Mouse (Mus musculus): Measurements from ENCODE around the gene C7. TPM values are rescaled to one million over a fixed set of nuclear protein-coding genes. Genes with fewer than 3 reads are reported as not detected.

C7 gene
- 0.60 TPM in 1 of 2 replicates, not detected in the other for total RNA-seq (2017)

DNA sequence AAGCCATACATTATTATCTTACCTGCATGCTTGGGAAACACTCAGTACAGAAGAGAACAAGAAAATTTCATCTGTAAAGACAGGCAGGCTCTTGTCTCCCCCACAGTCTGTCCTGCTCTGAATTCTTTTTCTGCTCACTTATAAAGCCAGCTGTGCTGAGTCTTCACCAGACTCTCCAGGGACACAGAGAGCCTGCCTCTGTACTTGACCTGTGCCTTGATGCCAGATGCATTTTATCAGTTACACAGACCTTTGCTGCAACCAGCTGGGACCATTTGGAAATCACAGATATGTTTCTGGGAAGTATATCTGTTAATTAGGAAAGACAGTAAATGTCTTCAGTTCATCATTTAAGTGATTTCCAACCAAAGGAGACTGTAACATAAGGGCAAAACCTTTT lies at the start of gene C7:
C7 (minus strand) TSS at position 106 of the 400 bp plus-strand sequence.
- ATAC-seq (replicated peaks in 1 of 2; ENCODE audit: insufficient read depth in 1 of 2, low FRiP score in 2 of 2, low TSS enrichment in 1 of 2, low read depth in 1 of 2, poor library complexity in 2 of 2, severe bottlenecking in 2 of 2): no peak

DNA sequence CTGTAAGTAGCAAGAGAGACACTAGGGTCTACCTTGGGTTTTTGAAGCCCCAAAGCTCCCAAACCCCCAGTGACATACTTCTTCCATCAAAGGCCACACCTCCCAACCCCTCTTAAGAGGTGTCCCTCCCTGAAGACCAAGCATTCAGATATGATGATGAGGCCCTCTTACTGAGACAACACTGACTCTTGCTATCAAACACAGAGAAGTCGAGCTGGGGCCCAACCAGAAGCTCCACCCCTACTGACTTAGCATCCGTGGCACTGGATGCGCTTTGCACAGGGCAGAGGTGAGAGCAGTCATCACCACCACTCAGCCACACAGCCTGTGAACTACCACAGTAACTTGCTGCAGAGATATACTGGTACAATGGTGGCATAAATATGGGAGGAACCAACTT lies 49.1 kb upstream of the C7 start:
- no peak for ATAC-seq (replicated peaks in 1 of 2; ENCODE audit: insufficient read depth in 1 of 2, low FRiP score in 2 of 2, low TSS enrichment in 1 of 2, low read depth in 1 of 2, poor library complexity in 2 of 2, severe bottlenecking in 2 of 2)

- ATAC-seq (replicated peaks in 1 of 2; ENCODE audit: insufficient read depth in 1 of 2, low FRiP score in 2 of 2, low TSS enrichment in 1 of 2, low read depth in 1 of 2, poor library complexity in 2 of 2, severe bottlenecking in 2 of 2): peak in 1 of 2 experiments; percentile 33; a peak in 3 of 4 replicates
Observed at GRCm38 (mm10) chr15:5108655-5109040, 45.1 kb upstream of the C7 start.

GRCm38 (mm10) chr15:5107686-5108654 lies 44.4 kb upstream of the C7 start, which contains the start of gene Card6:
Gene Card6 (minus strand): TSS chr15:5108539.
- ATAC-seq (replicated peaks in 1 of 2; ENCODE audit: insufficient read depth in 1 of 2, low FRiP score in 2 of 2, low TSS enrichment in 1 of 2, low read depth in 1 of 2, poor library complexity in 2 of 2, severe bottlenecking in 2 of 2): peak; percentile 74 to 86; a peak in 3 of 4 replicates

DNA sequence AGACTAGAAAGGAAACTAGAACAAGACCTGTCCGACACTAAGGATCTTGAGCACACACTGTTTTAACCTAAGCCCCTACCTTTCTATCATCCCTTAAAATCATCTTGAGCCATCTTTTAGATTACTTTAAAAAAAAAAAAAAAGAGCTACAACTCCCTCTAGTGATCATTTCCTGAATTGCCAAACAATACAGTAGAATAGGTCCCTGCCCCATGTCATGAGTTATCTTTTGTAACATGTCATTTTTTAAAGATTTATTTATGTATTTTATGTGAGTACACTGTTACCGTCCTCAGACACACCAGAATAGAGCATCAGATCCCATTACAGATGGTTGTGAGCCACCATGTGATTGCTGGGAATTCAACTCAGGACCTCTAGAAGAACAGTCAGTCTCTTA lies 42.8 kb upstream of the C7 start:
- ATAC-seq (replicated peaks in 1 of 2; ENCODE audit: insufficient read depth in 1 of 2, low FRiP score in 2 of 2, low TSS enrichment in 1 of 2, low read depth in 1 of 2, poor library complexity in 2 of 2, severe bottlenecking in 2 of 2): peak; percentile 48 to 63; a peak in 2 of 4 replicates

- ATAC-seq (replicated peaks in 1 of 2; ENCODE audit: insufficient read depth in 1 of 2, low FRiP score in 2 of 2, low TSS enrichment in 1 of 2, low read depth in 1 of 2, poor library complexity in 2 of 2, severe bottlenecking in 2 of 2): no peak
Observed at GRCm38 (mm10) chr15:5105891-5106290, 42.4 kb upstream of the C7 start.

DNA sequence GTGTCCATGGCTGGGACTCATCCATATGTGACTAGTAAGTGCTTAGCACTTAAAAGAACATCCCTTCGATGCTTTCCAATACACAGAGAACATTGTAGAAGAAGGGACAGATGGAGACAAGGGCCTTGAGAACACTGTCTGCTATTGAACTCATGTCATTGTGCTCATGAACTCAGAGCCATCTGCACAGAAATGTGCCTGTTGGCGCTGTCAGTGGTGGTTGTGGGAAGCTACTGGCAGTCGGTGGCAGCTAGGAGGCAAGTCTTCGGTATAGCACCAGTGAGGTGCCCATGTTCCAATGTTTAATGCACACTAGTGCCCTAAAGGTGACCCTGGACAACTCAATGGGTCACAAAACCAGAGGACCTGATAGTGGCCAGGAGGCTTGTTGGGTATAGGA lies 38.8 kb upstream of the C7 start:
- ATAC-seq (replicated peaks in 1 of 2; ENCODE audit: insufficient read depth in 1 of 2, low FRiP score in 2 of 2, low TSS enrichment in 1 of 2, low read depth in 1 of 2, poor library complexity in 2 of 2, severe bottlenecking in 2 of 2): no peak

- ATAC-seq (replicated peaks in 1 of 2; ENCODE audit: insufficient read depth in 1 of 2, low FRiP score in 2 of 2, low TSS enrichment in 1 of 2, low read depth in 1 of 2, poor library complexity in 2 of 2, severe bottlenecking in 2 of 2): no peak
Observed at GRCm38 (mm10) chr15:5097376-5097775, 33.8 kb upstream of the C7 start.

DNA sequence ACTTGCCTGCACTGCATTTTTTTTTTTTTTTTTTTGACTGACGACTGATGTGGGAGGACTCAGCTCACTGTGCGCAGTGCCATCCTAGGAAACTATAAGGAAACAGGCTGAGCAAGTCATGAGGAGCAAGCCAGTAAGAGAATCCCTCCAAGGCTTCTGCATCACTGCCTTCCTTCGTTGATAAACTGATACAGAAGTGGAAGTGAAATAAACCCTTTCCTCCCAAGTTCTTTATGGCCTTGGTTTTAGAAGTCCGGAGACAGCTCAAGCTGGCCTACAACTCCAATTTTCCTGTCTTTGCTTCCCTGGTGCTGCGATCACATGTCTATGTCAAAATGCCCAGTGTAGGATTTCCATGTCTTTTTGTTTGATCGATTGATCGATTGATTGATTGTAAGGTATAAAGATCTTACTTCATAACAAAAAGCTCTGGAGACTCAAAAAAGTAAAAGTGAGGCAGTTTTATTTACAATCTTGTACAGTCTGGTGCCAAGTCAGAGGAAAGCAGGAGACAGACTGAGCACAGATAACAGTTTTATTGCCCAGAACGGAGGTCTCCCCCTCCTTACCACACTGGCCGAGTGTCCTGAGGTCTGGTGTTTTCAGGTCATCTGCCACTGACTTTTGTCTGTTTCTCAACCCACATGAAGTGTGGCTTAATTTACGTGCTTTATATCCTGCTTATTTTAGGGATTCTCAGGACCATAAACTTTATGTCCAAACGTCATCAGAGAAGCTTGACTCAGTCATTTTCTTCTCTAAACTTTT lies 32.2 kb upstream of the C7 start:
- ATAC-seq (replicated peaks in 1 of 2; ENCODE audit: insufficient read depth in 1 of 2, low FRiP score in 2 of 2, low TSS enrichment in 1 of 2, low read depth in 1 of 2, poor library complexity in 2 of 2, severe bottlenecking in 2 of 2): no peak

GRCm38 (mm10) chr15:5090131-5090530 lies 26.6 kb upstream of the C7 start:
- no peak for ATAC-seq (replicated peaks in 1 of 2; ENCODE audit: insufficient read depth in 1 of 2, low FRiP score in 2 of 2, low TSS enrichment in 1 of 2, low read depth in 1 of 2, poor library complexity in 2 of 2, severe bottlenecking in 2 of 2)

DNA sequence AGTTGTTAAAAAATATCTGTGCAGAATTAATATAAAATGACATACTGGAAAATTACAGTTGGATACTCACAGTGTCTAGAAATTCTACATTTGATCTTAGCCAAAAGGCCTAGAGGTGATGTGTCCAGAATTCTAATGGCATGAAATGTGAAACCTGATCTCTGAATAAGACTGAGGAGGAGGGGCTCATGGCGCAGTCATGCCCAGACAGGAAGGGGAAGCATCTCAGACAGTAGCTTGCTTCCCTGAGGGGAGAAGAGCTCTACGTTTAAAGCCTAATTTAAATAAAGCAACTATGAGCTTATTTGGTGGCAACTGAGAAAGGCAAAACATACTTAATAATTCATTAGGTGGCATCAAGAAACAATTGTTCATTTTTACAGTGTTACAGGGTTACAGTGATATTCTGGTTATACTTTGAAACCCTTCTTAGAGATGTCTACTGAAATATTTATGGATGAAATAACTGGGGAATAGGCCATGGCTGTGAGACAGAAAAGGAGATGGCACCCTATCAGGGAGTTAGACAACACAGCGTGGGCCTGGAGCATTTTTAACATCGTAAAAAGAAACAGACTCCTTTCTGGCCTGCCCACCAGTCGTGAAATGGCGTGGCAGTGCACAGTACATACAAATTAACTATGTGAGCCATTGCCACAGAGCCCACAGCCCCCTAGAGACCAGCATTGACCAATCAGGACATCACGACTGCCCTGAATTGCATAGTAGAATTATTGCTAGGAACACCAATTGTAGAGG lies 25.5 kb upstream of the C7 start:
- 0 out of 4 replicates have a peak, but pooled peaks of 1 of the 2 experiments have one; percentile 48 for ATAC-seq (replicated peaks in 1 of 2; ENCODE audit: insufficient read depth in 1 of 2, low FRiP score in 2 of 2, low TSS enrichment in 1 of 2, low read depth in 1 of 2, poor library complexity in 2 of 2, severe bottlenecking in 2 of 2)

GRCm38 (mm10) chr15:5086162-5086561 lies 22.6 kb upstream of the C7 start:
- ATAC-seq (replicated peaks in 1 of 2; ENCODE audit: insufficient read depth in 1 of 2, low FRiP score in 2 of 2, low TSS enrichment in 1 of 2, low read depth in 1 of 2, poor library complexity in 2 of 2, severe bottlenecking in 2 of 2): peak; percentile 48 to 87; a peak in 3 of 4 replicates

GRCm38 (mm10) chr15:5081235-5081634 lies 17.7 kb upstream of the C7 start:
- no peak for ATAC-seq (replicated peaks in 1 of 2; ENCODE audit: insufficient read depth in 1 of 2, low FRiP score in 2 of 2, low TSS enrichment in 1 of 2, low read depth in 1 of 2, poor library complexity in 2 of 2, severe bottlenecking in 2 of 2)

- ATAC-seq (replicated peaks in 1 of 2; ENCODE audit: insufficient read depth in 1 of 2, low FRiP score in 2 of 2, low TSS enrichment in 1 of 2, low read depth in 1 of 2, poor library complexity in 2 of 2, severe bottlenecking in 2 of 2): peak; percentile 22 to 66; a peak in 2 of 4 replicates
Observed at GRCm38 (mm10) chr15:5068801-5069518, 5.4 kb upstream of the C7 start.

DNA sequence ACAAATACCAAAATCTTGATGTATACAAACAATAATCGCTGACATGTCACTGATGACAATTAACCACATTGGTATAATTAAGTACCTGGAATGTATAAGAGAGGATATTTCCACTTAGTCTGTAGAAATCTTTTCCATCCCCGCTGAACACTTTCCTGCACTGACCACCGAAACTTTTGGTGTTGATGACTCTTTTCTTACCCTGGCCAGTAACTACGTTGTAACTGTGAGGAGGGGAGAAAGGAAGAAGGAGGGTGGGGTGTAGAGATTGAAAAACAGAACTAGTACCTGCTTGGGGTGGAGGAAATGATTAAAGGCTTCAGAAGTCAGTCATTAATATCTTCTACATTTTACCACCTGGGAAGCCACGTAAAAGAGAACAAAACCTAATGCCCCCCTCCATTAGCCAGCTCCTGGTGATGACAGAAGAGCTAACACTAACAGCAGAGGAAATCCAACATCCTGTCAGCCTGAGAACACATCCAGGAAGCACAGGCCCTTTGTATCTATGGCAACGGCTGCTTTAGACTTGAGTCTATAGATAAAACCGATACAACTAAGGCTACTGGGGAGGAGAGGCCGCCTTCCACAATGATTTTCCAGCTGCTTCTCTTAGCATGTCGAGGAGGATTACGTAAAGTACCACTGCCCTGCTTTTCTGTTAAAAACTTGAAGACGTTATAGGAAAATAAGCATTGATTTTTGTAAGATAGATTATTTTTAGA lies 17.8 kb downstream of the C7 start:
- ATAC-seq (replicated peaks in 1 of 2; ENCODE audit: insufficient read depth in 1 of 2, low FRiP score in 2 of 2, low TSS enrichment in 1 of 2, low read depth in 1 of 2, poor library complexity in 2 of 2, severe bottlenecking in 2 of 2): peak; percentile 56 to 58

DNA sequence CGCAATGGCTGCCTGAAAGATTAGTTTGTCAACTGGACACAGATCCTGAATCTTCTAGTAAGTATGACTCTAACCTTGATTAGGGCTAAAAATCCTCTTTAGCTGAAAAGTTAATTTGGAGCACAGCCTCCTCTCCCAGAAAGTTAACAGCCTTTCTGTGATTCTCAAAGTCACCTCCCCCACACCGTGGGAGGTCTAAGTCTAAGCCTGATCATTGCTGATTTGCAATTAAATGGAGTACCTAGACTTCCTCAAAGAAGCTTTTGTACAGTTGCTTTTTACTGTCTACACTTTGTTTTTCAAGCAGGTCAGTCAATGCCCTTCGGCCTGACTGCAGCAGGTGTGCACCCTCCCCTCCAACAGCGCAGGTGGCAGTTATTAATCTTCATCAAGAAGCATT lies 34.3 kb downstream of the C7 start:
- ATAC-seq (replicated peaks in 1 of 2; ENCODE audit: insufficient read depth in 1 of 2, low FRiP score in 2 of 2, low TSS enrichment in 1 of 2, low read depth in 1 of 2, poor library complexity in 2 of 2, severe bottlenecking in 2 of 2): no peak

Measured in hematopoietic stem cell, adult 5-6 weeks (primary cell).